Mouse (Mus musculus) adrenal gland, postnatal 14 days (tissue): ENCODE measurements around the gene Gdi2. TPM values are rescaled to one million over a fixed set of nuclear protein-coding genes. Genes with fewer than 3 reads are reported as not detected.

ENCODE experiments used
- DNase-seq: peaks from one replicate; pipeline ENCODE4 v3.0.0; 2021; ENCODE audit warnings: mixed read lengths
- total RNA-seq: library from RNA; stranded (reverse); gene quantifications from 2 replicates; pipeline ENCODE4 v1.2.3, GENCODE M21; 2021

Gene Gdi2
- total RNA-seq, 1 experiment from 2014 or later: 344 TPM

DNA sequence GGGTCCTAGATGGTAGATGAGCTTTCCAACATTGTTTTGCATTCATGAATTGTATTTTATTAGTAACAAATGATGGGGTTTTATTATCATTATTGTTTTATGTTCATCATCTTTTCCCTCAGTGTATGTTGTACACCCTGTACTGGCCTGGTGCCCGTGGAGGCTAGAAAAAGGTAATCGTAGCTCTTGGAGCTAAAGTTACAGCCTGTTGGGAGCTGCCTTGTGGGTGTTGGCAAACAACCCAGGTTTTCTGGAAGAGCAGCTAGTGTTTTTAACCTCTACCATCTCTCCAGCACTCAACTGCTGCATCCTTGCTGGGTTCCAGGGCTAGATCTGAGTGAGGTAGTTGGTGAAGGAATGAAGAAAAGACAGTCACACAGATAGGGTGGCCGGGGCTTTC is 9.5 kb downstream of the Gdi2 start:
- DNase-seq: no peak

DNA sequence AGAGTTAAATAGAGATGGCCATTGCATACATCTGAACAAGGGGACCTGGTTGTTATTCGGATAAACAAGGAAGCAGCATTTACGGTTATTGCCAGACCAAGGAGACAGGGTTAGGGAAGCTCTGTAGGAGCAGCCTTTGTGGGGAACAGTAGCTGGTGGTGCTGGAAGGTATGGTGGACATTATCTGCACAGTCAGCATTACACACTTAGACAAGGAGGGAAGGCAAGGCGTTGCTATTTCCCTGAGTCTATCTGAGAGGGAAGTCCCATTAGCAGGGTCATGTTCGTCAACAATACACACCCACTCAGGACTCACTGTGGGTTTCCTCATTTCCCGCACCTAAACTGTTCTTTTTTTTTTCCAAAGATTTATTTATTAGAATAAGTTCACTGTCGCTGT is 10.0 kb downstream of the Gdi2 start:
- DNase-seq: no peak

DNA sequence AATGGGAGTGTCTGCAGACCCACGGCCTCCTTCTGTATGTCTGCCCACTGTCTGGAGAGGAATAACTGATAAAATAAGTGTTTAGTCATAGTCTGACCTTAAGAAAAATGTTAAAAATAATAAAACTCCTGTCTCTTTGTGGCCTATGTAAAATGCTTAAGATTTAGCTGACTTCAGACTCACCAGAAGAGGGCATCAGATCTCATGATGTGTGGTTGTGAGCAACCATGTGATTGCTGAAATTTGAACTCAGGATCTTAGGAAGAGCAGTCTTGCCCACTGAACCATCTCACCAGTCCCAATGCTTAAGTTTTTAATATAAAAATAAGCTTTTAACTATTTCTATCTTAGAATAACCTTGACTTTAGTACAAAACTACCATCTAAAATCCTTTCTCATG is 25.3 kb downstream of the Gdi2 start:
- DNase-seq: no peak

DNA sequence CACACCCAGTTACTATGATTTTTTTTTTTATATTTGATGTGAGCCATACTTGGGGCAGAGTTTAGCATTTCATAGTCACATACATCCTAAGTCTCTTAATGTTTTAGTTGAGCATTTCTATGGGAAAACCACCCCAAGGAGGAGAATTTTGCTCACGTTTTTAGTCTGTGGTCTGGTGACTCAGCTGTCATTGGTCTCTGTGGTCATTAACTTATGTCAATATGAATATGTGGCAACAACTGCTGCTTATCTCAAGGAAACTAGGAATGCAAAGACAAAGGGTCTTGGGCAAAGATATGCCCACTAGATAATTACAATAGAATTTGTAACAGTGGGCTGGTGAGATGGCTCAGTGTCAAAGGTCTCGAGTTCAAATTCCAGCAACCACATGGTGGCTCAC is 26.1 kb downstream of the Gdi2 start:
- DNase-seq: no peak

DNA sequence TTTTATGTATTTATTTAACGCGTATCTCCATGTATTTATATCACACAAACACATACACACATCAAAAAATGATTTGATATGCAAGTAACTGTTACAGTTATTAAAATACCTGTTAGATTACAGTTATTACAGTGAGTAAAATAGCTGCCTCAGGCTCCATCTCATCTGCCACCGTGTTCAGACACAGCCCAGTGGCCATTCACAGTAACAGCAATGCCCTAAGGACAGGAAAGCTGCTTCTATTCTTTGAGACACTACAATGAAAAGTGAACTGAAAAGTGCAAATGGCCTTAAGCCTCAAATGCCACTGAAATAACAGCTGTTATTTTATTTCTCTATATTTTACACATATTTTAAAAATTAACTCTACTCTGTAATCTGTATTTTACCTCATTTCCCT is 52.9 kb downstream of the Gdi2 start:
- DNase-seq: no peak

DNA sequence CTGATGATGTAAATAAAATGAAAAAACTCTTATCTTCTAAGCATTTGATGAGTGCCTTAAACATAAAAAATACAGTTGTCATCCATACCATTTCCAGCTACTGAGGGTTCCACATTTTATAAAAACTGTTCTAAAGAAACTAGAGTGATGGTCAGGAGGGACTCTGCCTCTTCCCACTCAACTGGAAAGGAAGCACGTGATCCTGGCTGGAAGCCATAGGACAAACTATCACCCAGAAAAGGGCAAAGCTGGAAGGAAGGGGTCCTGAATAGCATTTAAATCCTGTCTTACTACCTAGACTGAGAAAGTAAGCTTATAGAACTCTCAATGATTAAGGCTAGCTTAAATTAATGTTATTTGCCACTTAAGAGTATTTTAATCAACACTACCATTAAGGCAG is 56.4 kb downstream of the Gdi2 start:
- no peak for DNase-seq

DNA sequence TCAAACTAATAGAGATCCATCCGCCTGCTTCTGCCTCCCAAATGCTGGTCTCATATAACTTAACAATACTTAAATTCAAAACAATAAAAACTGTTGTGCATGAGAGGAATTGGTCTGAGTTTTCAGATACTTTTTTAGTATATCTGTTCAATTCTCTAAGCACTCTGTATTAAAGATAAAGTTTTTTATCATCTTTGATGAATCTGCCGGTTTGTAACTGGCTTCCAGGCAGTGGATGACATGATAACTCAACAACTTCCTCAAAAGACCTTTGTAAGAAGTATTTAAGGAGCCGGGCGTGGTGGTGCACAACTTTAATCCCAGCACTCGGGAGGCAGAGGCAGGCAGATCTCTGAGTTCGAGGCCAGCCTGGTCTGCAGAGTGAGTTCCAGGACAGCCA is 58.4 kb downstream of the Gdi2 start:
- DNase-seq: no peak

DNA sequence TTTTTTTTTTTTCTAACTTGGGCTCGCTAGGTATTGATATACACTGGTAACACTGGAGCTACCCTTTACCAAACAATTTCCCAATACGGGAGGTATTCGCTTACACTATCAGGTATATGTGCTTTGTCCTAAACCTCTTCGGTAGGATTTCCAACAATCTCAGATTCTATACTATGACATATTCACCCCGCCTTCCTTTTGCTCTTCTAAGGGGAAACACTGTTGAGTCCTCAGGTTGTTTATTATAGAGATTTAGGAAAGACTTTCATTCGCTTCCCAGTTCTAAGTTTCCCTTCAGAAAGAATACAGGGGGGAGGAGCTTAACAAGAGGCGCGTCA is 71.9 kb downstream of the Gdi2 start:
- DNase-seq: no peak

DNA sequence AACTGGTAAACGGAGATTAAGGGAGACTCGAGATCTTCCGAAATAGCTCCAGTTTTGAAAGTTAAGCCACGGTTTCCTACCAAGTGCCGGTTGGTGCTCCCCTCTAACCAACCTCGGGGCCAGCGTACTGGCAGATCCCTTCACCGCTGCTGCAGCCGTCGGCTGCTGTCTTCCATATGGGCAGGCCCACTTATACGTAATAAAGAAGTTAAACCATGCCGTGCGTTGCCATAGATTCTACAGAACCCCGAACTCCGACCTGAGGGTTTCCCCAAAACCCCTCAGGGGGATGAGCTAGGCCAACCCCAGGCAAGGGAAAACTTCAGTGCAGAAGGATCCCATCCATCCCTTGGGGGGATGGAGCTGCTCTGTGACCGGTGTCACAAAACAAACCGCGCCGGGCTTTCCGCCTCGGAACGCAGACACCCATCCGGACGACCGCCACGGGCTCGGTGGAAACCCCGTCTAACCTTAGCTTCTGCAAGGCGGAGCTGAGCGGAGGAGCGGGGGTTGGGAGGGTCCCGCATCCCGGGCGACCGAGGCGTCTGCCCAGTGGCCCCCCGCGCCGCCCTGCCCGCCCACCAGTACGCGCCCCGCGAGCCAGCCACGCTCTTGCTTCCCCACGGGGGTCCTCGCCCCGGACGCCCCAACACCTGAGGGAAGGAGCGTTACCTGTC is 72.4 kb downstream of the Gdi2 start:
- DNase-seq: peak; percentile 65

DNA sequence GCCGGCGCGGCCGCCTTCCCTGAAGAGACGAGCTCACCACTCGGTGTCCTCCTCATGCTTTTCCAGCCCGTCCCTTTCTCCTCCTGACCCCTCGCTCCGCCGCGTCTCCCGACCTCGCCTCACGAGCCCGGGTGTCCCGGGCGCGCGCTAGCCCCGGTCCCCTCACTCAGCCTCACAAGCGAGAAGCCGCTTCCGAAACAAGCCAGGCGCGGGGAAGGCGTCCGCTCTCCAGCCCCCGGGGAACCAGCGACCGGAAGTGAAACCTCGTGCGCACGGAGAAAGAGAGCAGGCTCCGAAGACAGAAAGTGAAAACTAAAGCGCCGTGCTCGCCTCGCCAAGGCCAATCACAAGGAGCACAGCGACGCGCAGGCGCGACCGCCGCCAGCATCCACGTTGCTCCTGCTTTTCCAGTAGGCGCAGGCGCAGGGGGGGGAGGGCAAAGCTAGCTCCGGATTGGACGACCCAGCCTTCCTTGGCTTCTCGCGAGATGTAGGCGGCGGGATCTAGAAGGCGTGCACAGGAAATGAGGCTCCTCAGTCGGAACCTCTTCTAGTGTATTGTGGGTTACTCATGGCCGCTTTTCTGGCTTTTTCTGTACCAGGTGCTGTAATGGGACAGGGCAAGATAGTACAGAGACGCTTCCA is 73.1 kb downstream of the Gdi2 start, which contains the start of gene Fam208b:
Gene Fam208b, minus strand, starts transcription at position 314 of the 644 bp plus-strand sequence.
- DNase-seq: peak; percentile 99

Other genes with a start within 250 kb of the Gdi2 start
- 22.1 and 27.9 TPM in 2 replicates for gene Fam208b, start 73.0 kb downstream of the Gdi2 start, total RNA-seq
- gene Asb13, start 96.0 kb downstream of the Gdi2 start, total RNA-seq: 11.6 and 12.5 TPM in 2 replicates